Mouse (Mus musculus) small intestine, adult 2 months (tissue): Measurements from ENCODE around the gene Slc9a1.

Source experiments
- CTCF ChIP-seq: fragments of 200-500 bp; IDR thresholded peaks from 2 replicates; pipeline ENCODE4 v1.5.1; 2012; ENCODE audit warnings: low read depth, mild to moderate bottlenecking, control low read depth, inconsistent platforms, low read length, moderate library complexity, mixed read lengths; ENCODE audit not compliant: insufficient replicate concordance, insufficient read length; ENCODE audit errors: extremely low read depth
- POLR2A ChIP-seq: fragments of 200-500 bp; IDR thresholded peaks from 2 replicates; pipeline ENCODE4 v1.6.1; 2012; ENCODE audit warnings: low read depth, mild to moderate bottlenecking, control low read depth, inconsistent platforms, low read length, moderate library complexity

DNA sequence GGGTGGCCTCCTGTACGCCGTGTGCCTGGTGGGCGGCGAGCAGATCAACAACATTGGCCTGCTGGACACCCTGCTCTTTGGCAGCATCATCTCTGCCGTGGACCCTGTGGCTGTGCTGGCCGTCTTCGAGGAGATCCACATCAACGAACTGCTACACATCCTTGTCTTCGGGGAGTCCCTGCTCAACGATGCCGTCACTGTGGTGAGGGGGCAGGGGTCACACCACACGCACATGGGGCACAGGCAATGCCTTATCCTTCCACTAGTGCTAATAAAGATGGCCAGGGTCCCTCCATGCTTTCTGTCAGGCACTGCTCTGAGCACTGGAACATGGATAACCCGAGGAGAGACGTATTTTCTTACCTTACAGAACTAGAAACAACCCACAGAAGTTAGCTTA, 42.6 kb downstream of the Slc9a1 start:
- TF ChIP-seq POLR2A (no peak), CTCF (no peak)
